Mouse (Mus musculus) neural tube, embryonic 14.5 days (tissue): ENCODE data around the gene Npr2. TPM values are rescaled to one million over a fixed set of nuclear protein-coding genes. Genes with fewer than 3 reads are reported as not detected.

Experiments
- ATAC-seq: fragments of 200-750 bp; cut with Nextera tagmentation; 2 replicates; pipeline ENCODE4 v1.8.0; 2017; ENCODE audit warnings: low read depth, mild to moderate bottlenecking, moderate TSS enrichment, moderate library complexity
- H3K27ac ChIP-seq: fragments of 300-500 bp; sonication (generic); 2 replicates; pipeline ENCODE4 v1.5.1; 2014; ENCODE audit warnings: low read depth, mild to moderate bottlenecking, control low read depth, low read length, moderate library complexity, mixed read lengths
- H3K27me3 ChIP-seq: fragments of 300-500 bp; sonication (generic); 2 replicates; pipeline ENCODE4 v1.6.1; 2014; ENCODE audit warnings: low read length; ENCODE audit not compliant: control insufficient read depth, insufficient read depth
- H3K36me3 ChIP-seq: fragments of 300-500 bp; sonication (generic); 2 replicates; pipeline ENCODE4 v1.6.1; 2014; ENCODE audit warnings: low read length, mixed read lengths; ENCODE audit not compliant: control insufficient read depth, insufficient read depth
- H3K4me1 ChIP-seq: fragments of 300-500 bp; sonication (generic); 2 replicates; pipeline ENCODE4 v1.6.1; 2014; ENCODE audit warnings: low read length; ENCODE audit not compliant: control insufficient read depth, insufficient read depth
- H3K4me2 ChIP-seq: fragments of 300-500 bp; sonication (generic); 2 replicates; pipeline ENCODE4 v1.6.1; 2014; ENCODE audit warnings: mild to moderate bottlenecking, low read depth, low read length, control low read depth
- H3K4me3 ChIP-seq: fragments of 300-500 bp; sonication (generic); 2 replicates; pipeline ENCODE4 v1.5.1; 2014; ENCODE audit warnings: low read depth, low read length, control low read depth, mixed read lengths
- H3K9ac ChIP-seq: fragments of 300-500 bp; sonication (generic); replicated peaks from 2 replicates; pipeline ENCODE4 v1.6.1; 2014; ENCODE audit warnings: low read depth, mild to moderate bottlenecking, control low read depth, low read length, mixed read lengths
- H3K9me3 ChIP-seq: fragments of 300-500 bp; sonication (generic); 2 replicates; pipeline ENCODE4 v1.6.1; 2016; ENCODE audit warnings: low read length; ENCODE audit not compliant: control insufficient read depth
- WGBS: fragments of 180-500 bp; shearing (Covaris S2); extraction: QIAGEN DNeasy Blood & Tissue Kit; methylation state at CpG from one replicate; pipeline ENCODE4 v1.1.7; 2014; 5-methylcytosine and 5-hydroxymethylcytosine counted together
- polyA plus RNA-seq: library from polyadenylated mRNA; unstranded; fragments of >200 nt; fragmentation: Nextera tagmentation; extraction: Ambion mirVana; gene quantifications from 2 replicates; pipeline ENCODE4 v1.2.1, GENCODE M21; 2014

The Npr2 gene
- polyA plus RNA-seq, 1 experiment from 2014 or later = 15.9 TPM

DNA sequence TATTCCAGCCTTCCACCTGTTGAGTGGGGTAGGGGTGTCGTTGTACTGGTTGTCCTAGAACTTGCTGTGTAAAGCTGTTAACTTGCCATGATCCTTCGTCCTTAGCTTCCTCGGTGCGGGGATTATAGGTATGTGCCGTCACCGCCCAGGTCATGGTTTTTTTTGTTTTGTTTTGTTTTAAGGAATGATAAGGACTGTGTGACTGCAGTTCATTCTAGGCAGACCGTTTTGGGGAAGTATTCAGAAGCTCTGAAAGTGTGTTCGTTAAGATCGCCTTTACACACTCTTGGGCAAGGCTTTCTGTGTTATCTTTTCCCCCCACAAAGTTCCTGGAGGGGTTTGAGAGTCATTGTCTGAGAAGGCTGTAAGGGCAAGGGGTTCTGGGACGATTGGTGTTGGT lies 19.2 kb upstream of the Npr2 start:
- Histone ChIP-seq H3K9me3 (no peaks in the 10 kb centered on the region), H3K36me3 (no peaks in the 10 kb centered on the region), H3K4me3 (no peak overlapping the region), H3K27me3 (no peaks in the 10 kb centered on the region), H3K9ac (no peak overlapping the region), H3K4me1 (no peaks in the 10 kb centered on the region), H3K27ac (no peak overlapping the region), H3K4me2 (no peak overlapping the region)
- no peak for ATAC-seq
- 79% methylated on average over 10 of the region's 10 CpGs for WGBS

DNA sequence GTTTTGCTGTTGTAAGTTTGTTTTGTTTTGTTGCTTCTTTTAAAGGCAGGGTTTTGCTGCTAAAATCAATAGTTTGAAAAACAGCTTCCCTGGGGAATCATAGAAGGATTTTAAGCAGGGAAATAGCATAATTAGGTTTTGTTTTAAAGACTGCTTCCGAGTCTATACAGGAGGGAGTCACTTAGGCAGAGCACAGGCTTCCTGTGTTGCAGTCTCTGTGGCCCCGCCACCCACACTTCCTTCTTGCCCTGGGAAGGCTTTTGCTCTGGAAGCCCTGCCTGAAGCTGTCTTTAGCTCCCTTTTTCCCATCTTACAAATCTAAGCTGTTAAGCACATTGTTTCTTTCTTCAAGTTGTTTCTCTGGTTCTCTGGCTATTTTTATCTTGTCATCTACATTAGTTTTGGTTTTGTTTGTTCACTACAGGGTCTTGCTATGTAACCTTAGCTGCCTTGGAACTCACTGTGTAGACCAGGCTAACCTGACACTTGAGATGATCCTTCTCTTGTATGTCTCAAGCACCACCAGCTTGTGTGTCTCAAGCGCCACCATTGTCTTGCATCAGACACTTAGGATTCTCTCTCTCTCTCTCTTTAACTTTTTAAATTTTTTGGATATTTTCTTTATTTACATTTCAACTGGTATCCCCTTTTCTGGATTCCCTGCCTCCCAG lies 18.5 kb upstream of the Npr2 start:
- Histone ChIP-seq H3K9ac (no peak overlapping the region), H3K4me1 (no peaks in the 10 kb centered on the region), H3K36me3 (no peaks in the 10 kb centered on the region), H3K9me3 (no peaks in the 10 kb centered on the region), H3K4me2 (no peak overlapping the region), H3K4me3 (no peak overlapping the region), H3K27me3 (no peaks in the 10 kb centered on the region), H3K27ac (no peak overlapping the region)
- no peak for ATAC-seq
- 68% methylated on average over 3 of the region's 3 CpGs for WGBS

- H3K27ac ChIP-seq = no peak overlapping the region
- no peak overlapping the region for H3K4me2 ChIP-seq
- H3K9me3 ChIP-seq = no peaks in the 10 kb centered on the region
- H3K9ac ChIP-seq = no peak overlapping the region
- WGBS = 88% methylated on average over 4 of the region's 4 CpGs
- no peak for ATAC-seq
- no peaks in the 10 kb centered on the region for H3K36me3 ChIP-seq
- H3K4me1 ChIP-seq = no peaks in the 10 kb centered on the region
- no peaks in the 10 kb centered on the region for H3K27me3 ChIP-seq
- no peak overlapping the region for H3K4me3 ChIP-seq
Measured at GRCm38 (mm10) chr4:43620146-43620778, 11.5 kb upstream of the Npr2 start.

DNA sequence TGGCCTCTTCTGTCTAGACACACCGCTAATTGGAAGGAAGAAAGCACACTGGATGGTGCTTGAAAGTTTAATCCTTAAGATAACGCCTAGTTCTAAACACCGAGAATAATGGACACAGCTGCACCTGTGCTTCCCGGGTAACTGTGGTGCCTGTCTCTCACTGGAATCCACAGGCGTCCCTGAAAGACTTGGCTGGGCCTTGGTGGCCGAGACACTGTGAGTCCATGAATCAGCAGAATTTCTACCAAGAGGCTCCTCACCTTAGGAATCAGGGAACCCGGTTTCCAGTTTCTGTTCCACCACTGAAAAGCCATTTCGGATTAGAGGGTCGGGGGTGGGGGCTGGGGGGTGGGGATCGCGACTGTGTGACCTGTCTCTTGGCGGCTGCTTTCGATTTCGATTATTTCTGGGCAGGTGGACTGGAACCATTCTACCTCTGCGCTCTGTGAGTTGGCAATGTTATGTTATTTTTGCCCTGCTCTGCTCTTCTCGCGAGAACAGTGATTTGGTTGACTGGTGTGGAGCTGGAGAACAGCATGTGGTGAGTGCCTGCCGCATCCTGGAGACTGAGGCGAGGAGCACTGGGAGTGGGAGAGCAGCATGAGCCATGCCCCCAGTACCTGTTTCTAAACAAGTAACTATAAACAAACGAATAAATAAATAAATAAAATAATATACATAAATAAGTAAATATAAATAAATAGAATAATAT lies 2.5 kb upstream of the Npr2 start:
- Histone ChIP-seq H3K27ac (no peak overlapping the region), H3K9me3 (0 out of 2 replicates have a peak, but pooled peaks cover 3% of the 10 kb centered on the region), H3K36me3 (no peaks in the 10 kb centered on the region), H3K27me3 (no peaks in the 10 kb centered on the region), H3K4me3 (no peak overlapping the region), H3K9ac (no peak overlapping the region), H3K4me2 (no peak overlapping the region; the same call in 1 of the 2 replicates), H3K4me1 (peaks cover 29% of the 10 kb centered on the region)
- WGBS = 45% methylated on average over 20 of the region's 20 CpGs
- ATAC-seq = peak; percentile 51; the same call in 1 of the 2 replicates

- H3K9ac ChIP-seq = no peak overlapping the region
Measured at GRCm38 (mm10) chr4:43630030-43630581, 1.6 kb upstream of the Npr2 start.

DNA sequence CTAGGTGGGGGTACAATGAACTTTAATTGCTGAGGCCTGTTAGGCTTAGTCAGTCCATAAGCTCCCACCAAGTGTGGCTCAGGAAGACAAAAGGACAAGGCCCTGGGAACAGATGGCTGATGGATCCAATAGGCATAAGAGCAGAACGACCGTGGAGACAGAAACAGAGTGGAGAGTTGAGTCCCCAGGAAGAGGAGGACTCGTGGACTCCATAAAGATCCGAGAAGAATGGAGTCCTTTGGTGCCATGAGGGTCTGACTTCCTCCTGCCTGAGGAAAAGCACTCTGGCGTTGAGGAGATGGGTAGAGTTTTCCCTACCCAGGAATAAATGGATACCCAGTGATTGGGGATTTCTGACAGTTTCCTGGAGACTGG lies 1.1 kb upstream of the Npr2 start:
- 11% methylated on average over 5 of the region's 5 CpGs for WGBS
- Histone ChIP-seq H3K36me3 (no peaks in the 10 kb centered on the region), H3K27me3 (no peaks in the 10 kb centered on the region), H3K4me2 (peak overlapping the region; percentile 93), H3K27ac (peak overlapping the region; percentile 88), H3K9me3 (no peaks in the 10 kb centered on the region), H3K9ac (no peak overlapping the region), H3K4me3 (peak overlapping the region; percentile 53; the same call in 1 of the 2 replicates), H3K4me1 (peaks cover 29% of the 10 kb centered on the region)
- peak; percentile 15; the same call in 1 of the 2 replicates for ATAC-seq

More at GRCm38 (mm10) chr4:43630030-43630581, 1.6 kb upstream of the Npr2 start:
- H3K27me3 ChIP-seq = no peaks in the 10 kb centered on the region
- H3K4me2 ChIP-seq = peak overlapping the region; percentile 1; the same call in 1 of the 2 replicates
- H3K9me3 ChIP-seq = 0 out of 2 replicates have a peak, but pooled peaks cover 3% of the 10 kb centered on the region
- H3K27ac ChIP-seq = peak overlapping the region; percentile 88
- peak; percentile 55 for ATAC-seq
- H3K36me3 ChIP-seq = no peaks in the 10 kb centered on the region
- under 1% methylated on average over 5 of the region's 5 CpGs for WGBS
- peaks cover 29% of the 10 kb centered on the region for H3K4me1 ChIP-seq
- no peak overlapping the region for H3K4me3 ChIP-seq

DNA sequence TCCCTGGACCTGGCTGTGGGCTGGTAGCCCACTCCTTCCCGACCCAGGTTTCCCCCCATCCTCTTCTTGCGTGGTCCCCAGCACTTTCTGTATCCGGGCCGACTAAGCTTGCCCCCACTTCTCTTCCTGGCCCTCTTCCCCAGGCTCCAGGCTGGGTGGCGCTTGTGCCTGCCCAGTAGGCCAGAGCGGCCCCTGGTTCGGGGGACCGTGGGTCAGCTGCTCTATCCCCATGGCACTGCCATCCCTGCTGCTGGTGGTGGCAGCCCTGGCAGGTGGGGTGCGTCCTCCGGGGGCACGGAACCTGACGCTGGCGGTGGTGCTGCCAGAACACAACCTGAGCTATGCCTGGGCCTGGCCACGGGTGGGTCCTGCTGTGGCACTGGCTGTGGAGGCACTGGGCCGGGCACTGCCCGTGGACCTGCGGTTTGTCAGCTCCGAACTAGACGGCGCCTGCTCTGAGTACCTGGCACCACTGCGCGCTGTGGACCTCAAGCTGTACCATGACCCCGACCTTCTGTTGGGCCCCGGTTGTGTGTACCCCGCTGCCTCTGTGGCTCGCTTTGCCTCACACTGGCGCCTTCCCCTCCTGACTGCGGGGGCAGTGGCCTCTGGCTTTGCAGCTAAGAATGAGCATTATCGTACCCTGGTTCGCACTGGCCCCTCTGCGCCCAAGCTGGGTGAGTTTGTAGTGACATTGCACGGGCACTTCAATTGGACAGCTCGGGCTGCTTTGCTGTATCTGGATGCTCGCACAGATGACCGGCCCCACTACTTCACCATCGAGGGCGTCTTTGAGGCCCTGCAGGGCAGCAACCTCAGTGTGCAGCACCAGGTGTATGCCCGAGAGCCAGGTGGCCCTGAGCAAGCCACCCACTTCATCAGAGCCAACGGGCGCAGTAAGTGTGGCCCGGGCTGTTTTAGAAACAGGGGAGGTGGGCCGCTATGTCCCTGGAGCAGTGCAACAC lies 503 bp downstream of the Npr2 start:
- H3K4me2 ChIP-seq = peak overlapping the region; percentile 93
- H3K27me3 ChIP-seq = no peaks in the 10 kb centered on the region
- ATAC-seq = peak; percentile 29
- H3K9ac ChIP-seq = peak overlapping the region; percentile 91
- peak overlapping the region; percentile 53 for H3K4me3 ChIP-seq
- H3K9me3 ChIP-seq = no peaks in the 10 kb centered on the region
- peak overlapping the region; percentile 88 for H3K27ac ChIP-seq
- 39% methylated on average over 42 of the region's 42 CpGs for WGBS
- no peaks in the 10 kb centered on the region for H3K36me3 ChIP-seq
- H3K4me1 ChIP-seq = peaks cover 29% of the 10 kb centered on the region

DNA sequence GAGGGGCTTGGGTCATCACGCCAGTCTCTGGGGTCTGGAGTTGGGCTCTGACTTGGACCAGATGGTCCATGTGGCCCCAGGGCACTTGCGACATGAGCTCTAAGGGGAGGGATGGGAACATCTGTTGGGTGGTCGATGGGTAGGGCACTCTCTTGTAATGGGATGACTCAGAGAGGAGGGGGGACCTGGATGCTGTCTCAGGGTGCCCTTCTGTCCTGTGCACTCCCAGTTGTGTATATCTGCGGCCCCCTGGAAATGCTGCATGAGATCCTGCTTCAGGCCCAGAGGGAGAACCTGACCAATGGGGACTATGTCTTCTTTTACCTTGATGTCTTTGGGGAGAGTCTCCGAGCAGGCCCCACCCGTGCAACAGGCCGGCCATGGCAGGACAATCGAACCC lies 1.6 kb downstream of the Npr2 start:
- no peak for ATAC-seq
- no peaks in the 10 kb centered on the region for H3K9me3 ChIP-seq
- no peak overlapping the region for H3K9ac ChIP-seq
- 66% methylated on average over 8 of the region's 8 CpGs for WGBS
- H3K36me3 ChIP-seq = no peaks in the 10 kb centered on the region
- H3K4me2 ChIP-seq = peak overlapping the region; percentile 93; the same call in 1 of the 2 replicates
- no peaks in the 10 kb centered on the region for H3K27me3 ChIP-seq
- no peak overlapping the region for H3K27ac ChIP-seq
- no peak overlapping the region for H3K4me3 ChIP-seq
- H3K4me1 ChIP-seq = peaks cover 29% of the 10 kb centered on the region
